Mouse (Mus musculus) T-helper 1 cell (primary cell): ENCODE measurements around the gene Simc1.
"Not testable (repeated sequence)": the region's sequence is repeated elsewhere in the genome, so short reads cannot be mapped to it uniquely, and the experiment has no call there.

Experiments used
- in situ Hi-C: fragments of 300-600 bp; cut with MboI, MseI; formaldehyde crosslinking; loops from one replicate; pipeline ENCODE4 v1.15.1; 2025; ENCODE audit warnings: high pct_unique_total_duplicates

Gene Simc1

DNA sequence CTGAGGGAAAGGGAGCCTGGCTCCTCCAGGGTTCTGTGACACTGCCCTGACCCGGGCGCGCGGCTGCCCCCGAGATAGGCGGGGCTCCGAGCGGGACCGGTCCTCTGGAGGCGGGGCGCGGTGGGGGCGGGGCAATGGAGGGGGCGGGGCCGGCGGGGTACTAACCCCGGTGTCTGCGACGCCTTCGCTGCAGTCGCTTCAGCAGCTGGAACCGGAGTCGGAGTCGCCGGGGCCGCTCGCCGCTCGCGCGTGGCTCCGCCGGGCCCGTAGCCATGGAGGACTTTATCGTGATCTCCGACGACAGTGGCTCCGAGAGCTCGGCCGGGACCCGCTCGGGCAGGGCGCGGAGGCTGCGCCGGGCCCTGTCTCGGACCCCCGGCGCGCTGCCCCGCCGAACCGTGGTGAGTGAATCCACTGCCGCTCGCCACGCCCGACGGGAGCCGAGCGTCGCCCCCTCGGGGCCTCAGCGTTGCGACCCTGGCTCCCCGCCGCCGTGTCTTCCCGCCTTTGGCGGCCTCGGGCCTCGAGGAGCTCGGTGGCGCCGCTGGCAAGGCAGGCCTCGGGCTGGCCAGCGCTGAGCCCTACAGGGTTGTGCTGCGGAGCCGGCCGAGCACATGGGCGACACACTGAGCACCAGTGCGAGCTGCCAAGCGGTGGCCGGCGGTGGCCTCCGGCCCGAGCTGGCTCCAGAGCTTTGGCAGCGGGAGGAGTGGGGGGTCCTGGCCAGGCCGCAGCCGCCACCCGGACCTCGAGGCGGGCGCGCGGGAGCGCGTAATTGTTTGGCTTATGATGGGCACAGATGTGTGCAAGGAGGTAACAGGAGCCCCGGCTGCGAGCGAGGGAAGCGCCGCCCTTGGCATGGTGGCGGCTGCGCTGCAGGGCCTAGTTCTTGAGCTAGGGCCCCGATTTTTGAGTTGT is at the start of gene Simc1:
Gene Simc1 (plus strand): TSS at position 176 of the 918 bp plus-strand sequence.
- in situ Hi-C loops: no loop called here

DNA sequence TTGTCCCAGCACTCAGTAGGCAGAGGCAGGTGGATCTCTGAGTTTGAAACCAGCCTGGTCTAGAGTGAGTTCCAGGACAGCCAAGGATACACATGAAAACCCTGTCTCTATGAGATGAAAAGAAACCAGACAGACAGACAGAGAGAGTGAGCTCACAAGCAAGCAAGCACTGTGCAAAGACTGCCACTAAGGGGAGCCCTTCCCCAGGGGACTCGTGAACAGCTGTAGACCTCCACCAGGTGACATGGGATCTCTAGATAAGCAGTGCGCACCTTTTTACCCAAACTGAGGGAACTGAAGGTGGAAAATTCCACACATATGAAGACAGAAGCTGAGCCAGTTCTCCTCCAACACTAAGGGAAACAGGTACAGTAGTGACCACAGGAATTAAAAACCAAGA is 46.5 kb upstream of the Simc1 start:
- in situ Hi-C loops: no loop called here

DNA sequence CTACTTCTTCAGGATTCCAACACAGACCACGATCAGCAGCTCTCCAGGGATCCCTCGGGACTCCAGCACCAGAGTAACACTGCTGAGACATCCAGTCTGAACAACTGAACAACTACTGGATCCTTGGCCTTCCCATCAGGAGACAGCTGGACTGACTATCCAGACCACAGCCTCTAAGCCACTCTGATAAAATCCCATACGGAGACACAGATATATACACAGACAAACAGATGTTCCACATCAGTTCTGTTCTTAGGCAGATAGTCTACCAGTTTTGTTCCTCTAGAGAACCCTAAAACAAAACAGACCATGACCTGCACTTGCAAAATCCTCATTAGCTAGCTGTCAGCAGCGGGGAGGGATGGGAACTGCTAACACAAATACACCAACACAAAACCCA is 44.3 kb upstream of the Simc1 start:
- in situ Hi-C loops: no loop called here

GRCm38 (mm10) chr13:54468098-54469011 is 35.2 kb upstream of the Simc1 start, which contains the start of gene Thoc3:
Gene Thoc3, minus strand, starts transcription at chr13:54468849.
- in situ Hi-C loops: no loop called here

DNA sequence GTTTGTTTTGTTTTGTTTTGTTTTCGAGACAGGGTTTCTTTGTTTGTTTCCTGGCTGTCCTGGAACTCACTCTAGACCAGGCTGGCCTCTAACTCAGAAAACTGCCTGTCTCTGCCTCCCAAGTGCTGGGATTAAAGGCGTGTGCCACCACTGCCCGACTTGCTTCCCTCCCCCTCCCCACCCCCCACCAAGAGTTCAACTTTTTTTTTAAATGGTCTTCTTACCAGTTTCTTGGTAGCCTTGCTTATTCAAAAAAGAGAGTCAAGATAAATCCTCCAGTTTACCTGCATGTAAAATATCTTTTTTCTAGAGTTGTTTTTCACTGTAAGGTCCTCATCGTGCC is 34.6 kb upstream of the Simc1 start:
- in situ Hi-C loops: no loop called here

DNA sequence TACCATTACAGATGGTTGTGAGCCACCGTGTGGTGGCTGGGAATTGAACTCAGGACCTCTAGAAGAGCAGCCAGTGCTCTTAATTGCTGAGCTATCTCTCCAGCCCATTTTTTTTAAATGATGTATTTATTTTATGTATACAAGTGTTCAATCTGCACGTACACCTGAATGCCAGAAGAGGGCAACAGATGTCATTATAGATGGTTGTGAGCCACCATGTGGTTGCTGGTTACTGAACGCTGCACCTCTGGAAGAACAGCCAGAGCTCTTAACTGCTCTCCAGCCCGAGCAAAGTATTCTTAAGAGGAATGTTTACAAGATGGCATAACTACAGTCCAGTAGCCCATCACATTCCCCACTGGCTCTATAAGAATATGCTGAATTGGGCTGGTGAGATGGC is 31.6 kb upstream of the Simc1 start:
- in situ Hi-C loops: no loop called here

GRCm38 (mm10) chr13:54474996-54475395 is 28.6 kb upstream of the Simc1 start:
- in situ Hi-C loops: no loop called here

DNA sequence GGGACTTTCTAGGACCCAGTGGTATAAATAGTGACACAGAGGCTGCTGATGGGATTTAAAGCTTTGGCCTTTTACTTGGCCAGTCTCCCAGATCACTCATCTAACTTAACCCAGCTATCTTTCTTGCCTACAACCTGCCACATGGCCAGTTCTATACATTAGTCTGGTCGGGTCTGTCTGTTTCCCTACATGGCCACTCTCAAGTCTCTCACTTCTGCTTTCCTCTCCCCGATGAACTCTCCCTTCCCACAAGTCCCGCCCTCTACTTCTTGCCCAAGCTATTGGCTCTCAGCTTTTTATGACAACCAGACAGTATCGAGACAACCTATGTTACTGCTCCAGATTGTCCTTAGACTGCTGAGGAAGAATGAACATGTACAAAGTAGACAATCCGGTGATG is 27.9 kb upstream of the Simc1 start:
- in situ Hi-C loops: no loop called here

DNA sequence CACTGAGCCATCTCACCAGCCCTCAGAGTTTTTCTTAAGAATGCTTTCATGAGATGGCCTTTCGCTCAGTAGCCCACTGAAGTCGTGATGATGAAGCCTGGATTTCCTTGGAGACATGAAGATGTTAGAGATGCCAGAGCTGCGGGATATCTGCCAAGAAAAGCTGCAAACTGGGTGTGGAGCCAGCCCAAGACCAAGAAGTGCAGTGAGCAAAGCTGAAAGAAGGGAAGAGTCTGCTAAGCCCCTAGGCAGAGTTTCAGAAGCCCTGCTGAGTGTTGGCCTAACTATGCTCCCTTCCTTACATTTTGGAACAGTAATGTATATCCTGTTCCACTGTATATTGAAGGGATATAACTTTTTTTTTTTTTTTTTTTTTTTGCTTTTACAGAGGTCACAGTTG is 24.3 kb upstream of the Simc1 start:
- in situ Hi-C loops: no loop called here

DNA sequence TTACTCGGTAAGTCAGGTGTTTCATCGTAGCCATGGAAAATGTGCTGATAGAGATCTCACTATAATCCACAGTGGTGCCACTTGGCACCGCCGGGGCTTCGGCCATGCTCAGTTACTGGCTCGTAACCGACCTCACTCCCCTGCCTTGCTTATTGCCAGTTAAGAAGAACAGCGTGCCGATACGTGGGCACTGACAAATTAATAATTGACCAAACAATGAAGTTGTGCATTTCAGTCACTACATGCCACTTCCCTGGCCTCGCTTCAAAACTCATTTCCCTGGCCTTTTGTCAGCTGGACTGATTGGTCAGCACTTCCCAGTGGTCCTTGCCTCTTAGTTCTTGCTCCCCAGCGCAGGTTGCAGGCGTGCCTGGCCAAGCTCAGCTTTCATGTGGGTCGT is 22.1 kb upstream of the Simc1 start:
- in situ Hi-C loops: no loop called here

GRCm38 (mm10) chr13:54490411-54490810 is 13.2 kb upstream of the Simc1 start:
- in situ Hi-C loops: no loop called here

DNA sequence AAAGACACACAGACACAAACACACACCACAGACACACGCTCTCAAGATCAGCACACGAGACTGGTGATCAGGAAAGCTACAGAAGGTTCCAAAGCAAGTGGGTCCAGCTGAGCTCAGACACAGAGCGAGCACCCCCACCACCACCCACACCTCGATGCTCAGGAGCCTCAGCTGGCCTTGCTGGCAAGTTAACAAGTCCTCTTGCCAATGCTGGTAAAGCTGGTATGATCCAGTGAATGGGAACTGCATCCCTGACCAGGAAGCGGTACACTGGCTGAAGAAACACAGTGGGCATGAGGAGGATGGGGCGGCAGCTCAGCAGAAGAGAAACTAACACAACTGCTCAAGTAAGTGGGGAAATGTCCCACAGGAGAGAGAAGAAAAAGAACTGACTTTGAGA is 12.2 kb upstream of the Simc1 start:
- in situ Hi-C loops: no loop called here

- in situ Hi-C loops: not testable (repeated sequence)
Measured at GRCm38 (mm10) chr13:54499551-54499950, 4.0 kb upstream of the Simc1 start.

DNA sequence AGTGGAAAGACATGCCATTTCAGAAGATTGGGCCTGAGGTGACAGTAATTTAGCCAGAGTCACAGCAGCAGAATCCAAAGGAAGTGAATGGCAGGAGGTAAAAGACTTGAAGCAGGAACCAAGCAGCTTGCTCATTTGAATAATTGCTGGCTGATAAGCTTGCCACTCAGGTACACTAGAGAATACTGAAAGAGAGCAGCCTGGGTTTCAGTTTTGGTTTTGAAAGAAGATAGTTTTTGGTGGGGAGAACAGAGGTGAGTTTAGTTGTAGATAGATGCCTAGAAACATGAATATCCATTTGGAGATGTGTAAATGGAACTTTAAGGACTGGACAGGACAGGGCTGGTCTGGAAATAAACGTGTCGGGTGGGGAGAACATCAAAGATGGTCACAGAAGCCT is 2.2 kb upstream of the Simc1 start:
- in situ Hi-C loops: no loop called here

GRCm38 (mm10) chr13:54501957-54502690 is 1.5 kb upstream of the Simc1 start:
- in situ Hi-C loops: no loop called here

GRCm38 (mm10) chr13:54503278-54503603 is 338 bp upstream of the Simc1 start:
- in situ Hi-C loops: no loop called here

DNA sequence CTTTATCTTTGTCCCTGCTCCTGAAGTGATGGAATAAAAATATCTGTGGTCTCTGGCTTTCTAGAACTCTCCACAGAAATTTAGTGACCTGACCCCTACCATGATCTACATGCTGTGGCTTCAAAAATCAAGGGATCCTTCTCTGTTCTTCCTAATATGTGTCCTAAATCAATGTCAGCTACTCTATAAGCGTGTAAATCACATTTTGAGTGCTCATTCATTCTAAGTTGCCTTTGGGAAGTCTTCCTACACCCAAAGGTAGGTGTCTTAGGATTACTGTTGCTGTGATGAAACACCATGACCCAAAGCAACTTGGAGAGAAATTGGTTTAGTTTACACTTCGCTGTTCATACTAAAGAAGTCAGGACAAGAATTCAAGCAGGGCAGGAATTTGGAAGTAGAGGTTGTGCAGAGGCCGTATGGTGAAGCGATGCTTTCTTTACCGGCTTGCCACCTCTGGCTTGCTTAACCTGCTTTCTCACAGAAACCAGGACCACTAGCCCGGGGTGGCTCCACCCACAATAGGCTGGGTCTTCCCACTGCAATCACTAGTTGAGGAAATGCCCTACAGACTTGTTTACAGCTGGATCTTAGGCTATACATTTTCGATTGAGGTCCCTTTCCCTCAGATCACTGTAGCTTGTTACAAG is 1.2 kb downstream of the Simc1 start:
- in situ Hi-C loops: no loop called here

DNA sequence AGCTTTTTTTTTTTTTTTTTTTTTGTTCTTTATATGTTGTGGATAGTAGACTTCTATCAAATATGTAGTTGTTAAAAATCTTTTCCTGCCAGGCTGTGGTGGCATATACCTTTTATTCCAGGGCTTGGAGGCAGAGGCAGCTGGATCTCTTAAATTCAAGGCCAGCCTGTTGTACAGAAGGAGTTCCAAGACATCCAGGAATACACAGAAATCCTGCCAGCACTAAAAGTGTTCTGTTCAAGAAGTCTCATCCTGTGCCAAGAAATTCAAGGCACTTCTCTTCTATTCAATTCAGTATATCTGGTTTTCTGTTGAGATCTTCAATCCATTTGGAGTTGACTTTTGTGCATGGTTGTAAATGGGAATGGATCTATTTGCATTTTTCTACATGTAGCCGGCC is 2.3 kb downstream of the Simc1 start:
- in situ Hi-C loops: no loop called here

- in situ Hi-C loops: no loop called here
Measured at GRCm38 (mm10) chr13:54520221-54520620, 16.6 kb downstream of the Simc1 start.

DNA sequence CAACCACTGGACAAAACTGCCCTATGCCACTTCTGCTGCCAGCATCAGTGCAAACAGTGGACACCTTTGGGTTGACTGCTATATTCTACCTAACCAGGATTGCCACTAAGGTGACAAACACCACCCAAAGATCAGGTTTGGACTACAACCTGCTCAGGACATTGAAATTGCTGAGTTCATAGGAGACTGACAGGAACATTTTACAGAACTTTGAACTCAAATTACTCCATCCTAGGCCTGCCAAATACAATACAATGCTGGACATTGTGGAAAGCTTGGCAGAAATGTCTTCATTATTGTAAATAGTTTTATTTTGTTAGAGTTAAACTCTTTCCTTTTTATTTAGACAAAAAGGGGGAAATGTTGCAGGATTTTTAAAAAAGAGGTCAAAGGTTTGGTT is 17.6 kb downstream of the Simc1 start:
- in situ Hi-C loops: no loop called here

DNA sequence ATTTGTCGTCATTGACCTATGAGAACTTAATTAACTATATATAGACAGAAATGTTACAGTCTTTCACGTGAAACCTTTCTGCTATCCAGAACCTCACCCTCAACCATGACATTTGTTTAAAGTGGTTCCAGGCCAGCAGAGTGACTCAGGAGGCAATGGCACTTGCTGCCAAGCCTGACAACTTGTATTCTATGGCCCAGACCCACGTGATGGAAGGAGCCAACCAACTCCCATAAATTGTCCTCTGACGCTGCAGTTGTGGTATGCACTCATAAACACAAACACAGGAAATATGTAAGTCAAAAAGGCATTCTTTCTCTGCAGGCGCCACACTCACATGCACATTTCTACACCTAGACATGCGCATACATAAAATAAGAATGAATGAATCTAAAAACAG is 23.6 kb downstream of the Simc1 start:
- in situ Hi-C loops: no loop called here

GRCm38 (mm10) chr13:54532134-54532533 is 28.6 kb downstream of the Simc1 start:
- in situ Hi-C loops: no loop called here
